Mouse (Mus musculus): ENCODE data around the gene Irf6. TPM values are rescaled to one million over a fixed set of nuclear protein-coding genes. Genes with fewer than 3 reads are reported as not detected.

The Irf6 gene
- total and polyA plus RNA-seq, 2 experiments from 2014 or later: 0.71 to 0.94 TPM

GRCm38 (mm10) chr1:193133726-193134125 is 19.2 kb upstream of the Irf6 start:
- WGBS: 88% methylated on average over 1 of the region's 1 CpGs
- no peak overlapping the region for H3K9ac ChIP-seq (replicated peaks; ENCODE audit: low read length, poor library complexity, severe bottlenecking)
- ATAC-seq (ENCODE audit: low FRiP score) (no peak), DNase-seq (ENCODE audit: low spot score) (no peak)
- no peak overlapping the region for H3K27ac ChIP-seq (ENCODE audit: low read depth, low read length)
- H3K4me1 ChIP-seq (ENCODE audit: insufficient read depth, low read length): 0 out of 2 replicates have a peak, but pooled peaks cover 3% of the 10 kb centered on the region
- no peak overlapping the region for H3K4me2 ChIP-seq (ENCODE audit: low read depth, low read length, poor library complexity, severe bottlenecking)
- no peaks in the 10 kb centered on the region for H3K36me3 ChIP-seq (ENCODE audit: insufficient read depth, low read length)
- H3K9me3 ChIP-seq (ENCODE audit: low read length): no peaks in the 10 kb centered on the region
- H3K4me3 ChIP-seq (ENCODE audit: low read depth, low read length): no peak overlapping the region
- TF ChIP-seq CTCF (IDR thresholded peaks at IDR 0.05): peak; percentile 42; the same call in 1 of the 2 replicates
- no peaks in the 10 kb centered on the region; the same call in 1 of the 2 replicates for H3K27me3 ChIP-seq (ENCODE audit: insufficient read depth, low read length)

- H3K4me2 ChIP-seq (ENCODE audit: low read depth, low read length, poor library complexity, severe bottlenecking): no peak overlapping the region
- H3K4me1 ChIP-seq (ENCODE audit: insufficient read depth, low read length): no peaks in the 10 kb centered on the region
- ATAC-seq (ENCODE audit: low FRiP score): no peak
- no peaks in the 10 kb centered on the region for H3K36me3 ChIP-seq (ENCODE audit: insufficient read depth, low read length)
- H3K4me3 ChIP-seq (ENCODE audit: low read depth, low read length): no peak overlapping the region
- no peak for DNase-seq (ENCODE audit: low spot score)
- H3K27ac ChIP-seq (ENCODE audit: low read depth, low read length): no peak overlapping the region
- H3K9ac ChIP-seq (replicated peaks; ENCODE audit: low read length, poor library complexity, severe bottlenecking): no peak overlapping the region
- no peaks in the 10 kb centered on the region; the same call in 1 of the 2 replicates for H3K27me3 ChIP-seq (ENCODE audit: insufficient read depth, low read length)
- no peak for TF ChIP-seq CTCF (IDR thresholded peaks at IDR 0.05)
- 52% methylated on average over 7 of the region's 7 CpGs for WGBS
- no peaks in the 10 kb centered on the region for H3K9me3 ChIP-seq (ENCODE audit: low read length)
Measured at GRCm38 (mm10) chr1:193138087-193138486, 14.8 kb upstream of the Irf6 start.

DNA sequence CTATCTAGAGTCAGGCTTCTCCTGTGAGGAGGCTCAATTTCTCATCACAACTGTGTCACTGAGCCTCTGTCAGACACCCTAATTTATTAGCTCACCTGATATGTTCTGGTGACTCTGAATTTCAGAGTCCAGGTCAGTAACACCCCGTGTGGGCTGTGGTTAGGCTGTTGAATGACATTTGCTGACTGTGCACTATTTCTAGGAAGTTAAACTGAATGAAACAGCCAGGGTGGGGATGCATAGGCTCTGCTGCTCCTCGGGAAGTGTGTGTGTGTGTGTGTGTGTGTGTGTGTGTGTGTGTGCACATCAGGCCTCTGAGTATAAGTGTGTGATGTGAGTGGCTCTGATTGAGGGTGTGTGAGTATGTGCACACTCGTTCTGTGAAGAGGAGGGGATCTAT is 14.2 kb upstream of the Irf6 start:
- no peak for TF ChIP-seq CTCF (IDR thresholded peaks at IDR 0.05)
- H3K27me3 ChIP-seq (ENCODE audit: insufficient read depth, low read length): no peaks in the 10 kb centered on the region; the same call in 1 of the 2 replicates
- ATAC-seq (ENCODE audit: low FRiP score) (no peak), DNase-seq (ENCODE audit: low spot score) (no peak)
- H3K4me2 ChIP-seq (ENCODE audit: low read depth, low read length, poor library complexity, severe bottlenecking): no peak overlapping the region
- H3K36me3 ChIP-seq (ENCODE audit: insufficient read depth, low read length): no peaks in the 10 kb centered on the region
- WGBS: 59% methylated on average over 3 of the region's 3 CpGs
- no peak overlapping the region for H3K4me3 ChIP-seq (ENCODE audit: low read depth, low read length)
- H3K4me1 ChIP-seq (ENCODE audit: insufficient read depth, low read length): no peaks in the 10 kb centered on the region
- no peak overlapping the region for H3K9ac ChIP-seq (replicated peaks; ENCODE audit: low read length, poor library complexity, severe bottlenecking)
- H3K27ac ChIP-seq (ENCODE audit: low read depth, low read length): no peak overlapping the region
- H3K9me3 ChIP-seq (ENCODE audit: low read length): no peaks in the 10 kb centered on the region

GRCm38 (mm10) chr1:193141118-193141517 is 11.8 kb upstream of the Irf6 start:
- DNase-seq (ENCODE audit: low spot score) (no peak), ATAC-seq (ENCODE audit: low FRiP score) (no peak)
- no peak overlapping the region for H3K4me3 ChIP-seq (ENCODE audit: low read depth, low read length)
- TF ChIP-seq CTCF (IDR thresholded peaks at IDR 0.05): no peak
- no peaks in the 10 kb centered on the region; the same call in 1 of the 2 replicates for H3K27me3 ChIP-seq (ENCODE audit: insufficient read depth, low read length)
- 77% methylated on average over 7 of the region's 7 CpGs for WGBS
- no peak overlapping the region for H3K4me2 ChIP-seq (ENCODE audit: low read depth, low read length, poor library complexity, severe bottlenecking)
- H3K4me1 ChIP-seq (ENCODE audit: insufficient read depth, low read length): no peaks in the 10 kb centered on the region
- H3K9ac ChIP-seq (replicated peaks; ENCODE audit: low read length, poor library complexity, severe bottlenecking): no peak overlapping the region
- no peaks in the 10 kb centered on the region for H3K36me3 ChIP-seq (ENCODE audit: insufficient read depth, low read length)
- no peak overlapping the region for H3K27ac ChIP-seq (ENCODE audit: low read depth, low read length)
- H3K9me3 ChIP-seq (ENCODE audit: low read length): no peaks in the 10 kb centered on the region

- DNase-seq (ENCODE audit: low spot score): no peak
- TF ChIP-seq CTCF (IDR thresholded peaks at IDR 0.05): no peak
- Histone ChIP-seq H3K27me3 (ENCODE audit: insufficient read depth, low read length) (no peaks in the 10 kb centered on the region; the same call in 1 of the 2 replicates), H3K9ac (replicated peaks; ENCODE audit: low read length, poor library complexity, severe bottlenecking) (no peak overlapping the region), H3K4me1 (ENCODE audit: insufficient read depth, low read length) (no peaks in the 10 kb centered on the region), H3K4me3 (ENCODE audit: low read depth, low read length) (no peak overlapping the region), H3K9me3 (ENCODE audit: low read length) (no peaks in the 10 kb centered on the region), H3K4me2 (ENCODE audit: low read depth, low read length, poor library complexity, severe bottlenecking) (no peak overlapping the region), H3K36me3 (ENCODE audit: insufficient read depth, low read length) (no peaks in the 10 kb centered on the region), H3K27ac (ENCODE audit: low read depth, low read length) (no peak overlapping the region)
- WGBS: 88% methylated on average over 8 of the region's 8 CpGs
- ATAC-seq (ENCODE audit: low FRiP score): no peak
Measured at GRCm38 (mm10) chr1:193142517-193143062, 10.3 kb upstream of the Irf6 start.

GRCm38 (mm10) chr1:193144516-193144915 is 8.4 kb upstream of the Irf6 start:
- Histone ChIP-seq H3K4me2 (ENCODE audit: low read depth, low read length, poor library complexity, severe bottlenecking) (no peak overlapping the region), H3K4me1 (ENCODE audit: insufficient read depth, low read length) (no peaks in the 10 kb centered on the region), H3K9me3 (ENCODE audit: low read length) (no peaks in the 10 kb centered on the region), H3K36me3 (ENCODE audit: insufficient read depth, low read length) (no peaks in the 10 kb centered on the region), H3K4me3 (ENCODE audit: low read depth, low read length) (no peak overlapping the region), H3K9ac (replicated peaks; ENCODE audit: low read length, poor library complexity, severe bottlenecking) (no peak overlapping the region), H3K27ac (ENCODE audit: low read depth, low read length) (no peak overlapping the region), H3K27me3 (ENCODE audit: insufficient read depth, low read length) (no peaks in the 10 kb centered on the region)
- no peak for TF ChIP-seq CTCF (IDR thresholded peaks at IDR 0.05)
- WGBS: 91% methylated on average over 6 of the region's 6 CpGs
- DNase-seq (ENCODE audit: low spot score): no peak
- ATAC-seq (ENCODE audit: low FRiP score): no peak

Measured in midbrain, postnatal 0 days (tissue).